Mouse (Mus musculus) gastrocnemius, postnatal 36 days (tissue): ENCODE measurements around the gene Ttyh1. TPM values are rescaled to one million over a fixed set of nuclear protein-coding genes. Genes with fewer than 3 reads are reported as not detected.

ENCODE experiments used
- DNase-seq, 2 experiments: peaks; one replicate each; pipeline ENCODE4 v3.0.0; 2022
- intact Hi-C: fragments of 180-260 bp; cut with DNase I; formaldehyde crosslinking; loops from one replicate; pipeline ENCODE4 v1.15.1; 2025
- total RNA-seq, 2 experiments: library from RNA; stranded (reverse); gene quantifications; 2 replicates each; pipeline ENCODE4 v1.2.3; 2021

Gene Ttyh1
- total RNA-seq, 2 experiments from 2014 or later, result 1.7 to 1.8 TPM

GRCm38 (mm10) chr7:4122076-4122768 is 3.0 kb downstream of the Ttyh1 start:
- no peak for DNase-seq
- intact Hi-C loops, result no loop called here

DNA sequence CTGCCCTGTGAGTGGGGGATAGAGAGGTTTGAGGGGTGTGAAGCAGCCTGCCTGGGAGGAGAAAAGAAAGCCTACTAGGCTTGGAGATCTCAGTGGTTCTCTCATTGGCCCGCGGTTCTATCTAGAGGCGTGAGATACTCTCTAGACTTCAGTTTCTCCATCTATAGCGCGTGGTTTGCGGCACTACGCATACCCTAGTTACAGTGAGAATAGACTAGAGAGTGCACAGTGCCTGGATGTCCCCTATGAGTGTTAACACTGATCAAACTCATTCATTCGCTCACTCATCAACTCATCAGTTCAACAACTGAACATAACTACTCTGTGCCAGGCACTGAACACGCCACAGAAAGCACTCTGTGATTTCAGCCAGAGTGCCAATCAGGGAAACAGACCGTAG is 3.6 kb downstream of the Ttyh1 start:
- intact Hi-C loops, result no loop called here

GRCm38 (mm10) chr7:4123732-4124131 is 4.5 kb downstream of the Ttyh1 start:
- DNase-seq, result no peak
- intact Hi-C loops, result no loop called here

More for the DNA sequence above, 3.6 kb downstream of the Ttyh1 start:
- no peak for DNase-seq

DNA sequence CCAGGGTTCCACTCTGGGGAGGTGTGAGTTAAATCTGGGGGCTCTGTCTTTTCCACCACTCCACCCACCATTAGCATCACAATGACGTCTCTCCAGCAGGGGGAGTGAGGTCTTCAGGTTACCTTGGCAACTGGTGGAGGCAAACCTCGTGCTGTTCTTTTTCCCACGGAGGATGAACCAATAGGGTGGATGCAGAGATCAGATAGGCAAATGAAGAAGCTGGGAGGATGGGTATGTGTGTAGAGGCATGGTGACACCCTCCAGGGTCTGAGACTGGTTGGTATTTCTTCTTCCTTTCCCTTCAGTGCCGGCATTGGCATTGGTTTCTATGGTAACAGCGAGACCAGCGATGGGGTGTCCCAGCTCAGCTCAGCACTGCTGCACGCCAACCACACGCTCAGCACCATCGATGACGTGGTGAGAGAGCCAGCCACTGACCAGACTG is 5.1 kb downstream of the Ttyh1 start:
- no peak for DNase-seq
- intact Hi-C loops, result no loop called here

DNA sequence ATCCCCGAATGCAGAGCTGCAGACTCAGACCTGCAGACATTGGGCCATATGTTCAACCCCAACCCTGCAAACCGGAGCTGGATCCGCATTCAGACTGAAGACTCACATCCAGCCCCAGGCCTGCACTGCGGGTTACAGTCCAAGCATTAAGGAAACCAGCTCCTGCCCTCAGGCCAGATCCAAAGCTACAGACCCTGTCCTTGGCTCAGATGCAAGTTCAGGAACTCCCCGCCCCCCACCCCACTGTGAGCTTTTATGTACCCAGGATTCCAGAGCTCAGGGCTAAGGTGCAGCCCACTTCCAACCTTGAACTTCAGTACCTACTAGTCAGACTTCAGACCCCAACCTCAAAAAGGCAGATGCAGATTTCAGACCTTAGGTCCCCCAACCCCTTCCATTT is 5.6 kb downstream of the Ttyh1 start:
- intact Hi-C loops, result no loop called here
- DNase-seq, result no peak

GRCm38 (mm10) chr7:4125306-4125705 is 6.1 kb downstream of the Ttyh1 start:
- intact Hi-C loops, result no loop called here
- DNase-seq, result no peak

DNA sequence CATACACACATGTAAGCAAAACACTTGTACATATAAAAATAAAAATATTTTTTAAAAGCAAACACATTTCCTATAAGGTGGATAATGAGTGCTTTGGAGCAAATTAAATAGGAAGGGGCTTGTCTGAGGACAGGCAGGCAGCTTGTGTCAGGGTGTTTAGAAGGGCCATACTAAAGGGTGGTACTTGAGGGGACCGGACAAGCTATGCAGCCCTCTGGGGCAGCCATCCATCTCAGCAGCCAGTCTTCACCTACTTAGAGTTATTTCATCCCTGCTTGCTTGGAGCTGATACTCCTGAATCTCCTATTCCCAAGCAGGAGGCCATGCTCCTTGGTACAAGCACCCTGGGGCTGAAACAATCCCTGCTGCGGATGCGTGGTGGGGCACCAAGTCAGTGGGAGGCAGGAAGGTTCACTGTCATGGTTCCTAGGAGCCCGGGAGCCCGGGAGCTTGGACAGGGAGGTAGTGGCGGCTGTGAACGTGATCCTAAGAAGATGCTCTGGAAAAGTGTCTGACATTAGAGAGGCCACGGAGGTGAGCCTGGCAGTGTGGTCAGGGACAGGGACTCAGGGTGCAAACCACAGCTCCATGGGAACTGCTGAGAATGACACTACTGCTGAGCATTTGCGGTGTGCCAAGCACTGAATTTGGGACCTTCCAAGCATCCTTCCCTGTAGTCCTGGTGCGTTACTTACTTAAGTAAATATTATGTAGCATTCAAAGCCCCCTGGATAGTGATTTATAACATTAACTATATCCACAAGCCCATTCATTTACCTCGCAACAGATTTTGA is 8.0 kb downstream of the Ttyh1 start:
- intact Hi-C loops, result no loop called here
- no peak for DNase-seq

DNA sequence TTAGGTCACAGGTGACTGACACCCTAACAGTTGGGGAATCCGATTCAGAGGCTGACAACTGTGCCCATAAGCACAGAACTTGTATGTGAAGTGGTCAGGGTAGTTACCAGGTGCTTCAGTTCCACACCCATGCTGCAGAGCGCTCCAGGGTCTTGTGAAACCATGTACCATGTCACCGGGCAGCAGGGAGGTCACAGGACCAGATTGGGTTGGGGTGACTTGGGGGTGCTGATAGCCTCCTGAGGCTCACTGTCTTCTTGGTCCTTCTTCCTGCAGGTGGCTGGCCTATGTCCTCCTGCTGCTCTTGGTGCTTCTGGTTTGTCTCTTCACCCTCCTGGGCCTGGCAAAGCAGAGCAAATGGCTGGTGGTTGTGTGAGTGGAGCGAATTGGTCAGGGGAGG is 8.7 kb downstream of the Ttyh1 start:
- DNase-seq, result no peak
- intact Hi-C loops, result no loop called here

- intact Hi-C loops, result no loop called here
Observed at GRCm38 (mm10) chr7:4128860-4129259, 9.7 kb downstream of the Ttyh1 start.

GRCm38 (mm10) chr7:4130686-4131452 is 11.7 kb downstream of the Ttyh1 start:
- intact Hi-C loops, result loop anchor here (5.0 to 10.0 kb wide), 4 partner anchors 296 to 664 kb away; partner anchors contain the start of genes Prpf31, Rpl28, Rps9 and Tfpt
- DNase-seq, result peak; percentile 67 to 69

More at GRCm38 (mm10) chr7:4128860-4129259, 9.7 kb downstream of the Ttyh1 start:
- peak in 1 of 2 experiments; percentile 52 for DNase-seq

- intact Hi-C loops, result loop anchor here (5.0 to 10.0 kb wide), 4 partner anchors 295 to 663 kb away; partner anchors contain the start of genes Prpf31, Rpl28, Rps9 and Tfpt
- no peak for DNase-seq
Observed at GRCm38 (mm10) chr7:4131964-4132363, 12.8 kb downstream of the Ttyh1 start.

GRCm38 (mm10) chr7:4132581-4132980 is 13.4 kb downstream of the Ttyh1 start:
- intact Hi-C loops, result loop anchor here (5.0 to 10.0 kb wide), 4 partner anchors 295 to 662 kb away; partner anchors contain the start of genes Prpf31, Rpl28, Rps9 and Tfpt
- no peak for DNase-seq

- intact Hi-C loops, result loop anchor here (5.0 to 10.0 kb wide), 4 partner anchors 294 to 662 kb away; partner anchors contain the start of genes Prpf31, Rpl28, Rps9 and Tfpt
- DNase-seq, result no peak
Observed at GRCm38 (mm10) chr7:4132998-4133397, 13.8 kb downstream of the Ttyh1 start.

DNA sequence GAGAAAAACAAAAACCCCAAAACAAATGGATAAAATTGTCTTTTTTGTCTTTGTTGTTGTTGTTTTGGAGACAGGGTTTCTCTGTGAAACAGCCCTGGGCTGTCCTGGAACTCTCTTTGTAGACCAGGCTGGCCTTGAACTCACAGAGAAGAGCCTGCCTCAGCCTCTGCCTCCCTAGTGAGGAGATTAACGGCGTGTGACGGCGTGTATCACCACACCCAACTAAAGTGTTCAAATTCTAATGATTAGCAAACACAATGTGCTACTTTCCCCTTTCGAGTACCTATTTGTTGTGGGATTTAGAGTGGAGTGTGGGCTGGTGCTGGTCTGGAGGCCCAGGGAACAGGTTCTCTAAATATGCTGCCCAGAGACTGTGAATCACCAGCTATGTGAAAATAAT is 15.7 kb downstream of the Ttyh1 start:
- intact Hi-C loops, result loop anchor here (5.0 to 10.0 kb wide), 4 partner anchors 292 to 660 kb away; partner anchors contain the start of genes Prpf31, Rpl28, Rps9 and Tfpt
- DNase-seq, result no peak

DNA sequence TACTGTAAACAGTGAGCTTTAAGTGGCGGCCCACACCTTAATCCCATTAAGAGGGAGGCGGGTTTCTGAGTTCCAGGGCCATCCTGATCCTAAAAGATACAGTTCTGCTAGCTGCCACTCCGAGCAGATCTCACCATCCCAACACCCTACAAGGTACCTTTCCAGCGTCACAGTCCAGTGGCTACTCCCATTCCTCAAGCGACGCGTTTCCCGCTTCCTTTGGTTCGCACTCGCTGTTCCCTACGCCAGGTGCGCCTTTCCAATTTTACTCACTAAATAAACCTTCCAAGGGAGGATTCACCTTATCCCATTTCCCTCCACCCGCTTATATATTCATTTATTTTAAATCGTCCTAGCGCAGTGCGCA is 17.2 kb downstream of the Ttyh1 start:
- DNase-seq, result no peak
- intact Hi-C loops, result loop anchor here (10.0 kb wide), 3 partner anchors 432 to 658 kb away; partner anchors contain the start of genes Prpf31, Rpl28, Rps9 and Tfpt

- intact Hi-C loops, result loop anchor here (10.0 kb wide), 3 partner anchors 432 to 658 kb away; partner anchors contain the start of genes Prpf31, Rpl28, Rps9 and Tfpt
Observed at GRCm38 (mm10) chr7:4136771-4137531, 17.7 kb downstream of the Ttyh1 start, which contains the start of gene Leng8. Gene Leng8, plus strand, starts transcription at chr7:4137039.

DNA sequence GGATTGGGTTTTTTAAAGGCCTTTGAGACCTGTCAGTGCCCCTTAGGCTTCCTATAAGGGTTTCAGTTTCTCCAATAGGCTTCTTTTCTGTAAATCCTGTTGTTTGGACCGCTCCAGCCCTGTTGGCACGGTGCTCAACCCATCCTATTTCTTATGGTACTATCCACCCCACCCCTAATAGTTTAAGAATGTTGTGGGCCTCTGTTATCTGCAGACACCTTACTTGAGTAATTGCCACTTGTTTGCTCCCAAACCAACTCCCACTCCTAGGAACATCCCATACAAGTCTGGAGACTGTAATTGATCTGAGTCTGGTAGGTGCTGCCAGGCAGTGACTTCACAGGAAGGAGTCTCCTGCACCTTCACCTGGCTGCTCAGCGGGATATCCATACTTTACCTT is 18.5 kb downstream of the Ttyh1 start:
- intact Hi-C loops, result loop anchor here (10.0 kb wide), 3 partner anchors 433 to 657 kb away; partner anchors contain the start of genes Prpf31, Rpl28, Rps9 and Tfpt
- no peak for DNase-seq

More at GRCm38 (mm10) chr7:4136771-4137531, 17.7 kb downstream of the Ttyh1 start, which contains the start of gene Leng8:
- DNase-seq, result peak; percentile 98 to 99

GRCm38 (mm10) chr7:4138181-4138580 is 19.0 kb downstream of the Ttyh1 start:
- intact Hi-C loops, result loop anchor here (10.0 kb wide), 3 partner anchors 433 to 657 kb away; partner anchors contain the start of genes Prpf31, Rpl28, Rps9 and Tfpt
- DNase-seq, result no peak

- intact Hi-C loops, result loop anchor here (10.0 kb wide), 3 partner anchors 434 to 656 kb away; partner anchors contain the start of genes Prpf31, Rpl28, Rps9 and Tfpt
- DNase-seq, result no peak
Observed at GRCm38 (mm10) chr7:4138671-4139070, 19.5 kb downstream of the Ttyh1 start.
